Mouse (Mus musculus) brain, embryonic 18.5 days (tissue): ENCODE results near the gene Oscp1.

Experiments
- DNase-seq: peaks from one replicate; pipeline ENCODE4 v3.0.0-alpha.2; 2012; ENCODE audit warnings: low read depth, low spot score

Oscp1 gene

DNA sequence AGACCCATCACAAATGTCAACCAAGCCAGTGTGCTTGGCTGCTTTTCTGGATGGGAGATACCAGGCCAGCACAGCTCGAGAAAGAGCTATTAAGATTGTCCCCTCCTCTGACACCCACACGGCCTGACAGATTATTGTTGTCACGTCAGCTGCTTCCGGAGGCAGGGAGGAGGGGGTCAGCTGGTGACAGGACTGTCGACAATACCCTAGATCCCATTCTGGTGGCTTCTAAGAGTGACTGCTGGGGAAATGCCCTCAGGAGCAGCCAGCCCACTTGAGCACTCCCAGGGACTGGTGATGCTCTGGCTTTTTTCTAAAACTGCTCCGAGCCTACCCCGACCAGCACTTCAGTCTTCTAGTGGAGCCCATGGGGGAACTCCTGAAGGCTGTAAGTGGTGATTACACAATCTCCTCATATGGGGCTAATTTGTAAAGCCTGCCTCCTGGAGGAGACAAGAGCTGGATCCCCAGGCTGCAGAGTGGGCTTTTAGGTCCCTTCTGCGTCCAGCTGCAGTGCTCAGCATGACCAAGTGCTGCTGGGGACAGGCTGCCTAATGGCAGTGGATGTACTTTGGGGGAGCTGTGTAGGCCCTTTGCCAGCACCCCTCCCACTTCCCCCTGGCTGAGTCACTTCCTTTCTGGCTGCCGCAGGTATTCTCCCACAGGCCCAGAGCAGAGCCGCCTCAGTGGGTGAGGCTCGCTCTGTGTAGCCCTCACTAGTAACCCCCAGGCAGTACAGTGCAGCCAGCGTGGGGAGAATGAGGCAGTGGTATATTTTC lies 52.2 kb downstream of the Oscp1 start:
- no peak for DNase-seq

DNA sequence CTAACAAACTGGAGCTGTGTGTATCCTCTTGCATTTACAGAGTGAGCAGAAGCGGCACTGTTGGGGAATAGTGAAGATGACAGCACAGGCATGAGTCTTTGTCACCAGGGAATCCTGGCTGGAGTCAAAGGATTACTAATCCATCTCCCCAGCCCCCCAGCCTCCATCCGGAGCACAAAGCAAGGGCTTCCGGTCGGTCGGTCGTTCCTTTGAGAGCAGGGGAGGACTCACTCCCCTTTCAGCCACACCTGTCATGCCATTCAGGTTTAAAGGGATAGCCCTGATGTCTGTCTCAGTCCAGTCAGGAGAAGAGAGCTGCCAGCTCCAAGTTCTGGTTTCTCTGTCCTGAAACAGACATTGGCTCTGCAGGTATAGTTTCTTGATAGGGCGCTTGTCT lies 52.8 kb downstream of the Oscp1 start:
- DNase-seq, result no peak

DNA sequence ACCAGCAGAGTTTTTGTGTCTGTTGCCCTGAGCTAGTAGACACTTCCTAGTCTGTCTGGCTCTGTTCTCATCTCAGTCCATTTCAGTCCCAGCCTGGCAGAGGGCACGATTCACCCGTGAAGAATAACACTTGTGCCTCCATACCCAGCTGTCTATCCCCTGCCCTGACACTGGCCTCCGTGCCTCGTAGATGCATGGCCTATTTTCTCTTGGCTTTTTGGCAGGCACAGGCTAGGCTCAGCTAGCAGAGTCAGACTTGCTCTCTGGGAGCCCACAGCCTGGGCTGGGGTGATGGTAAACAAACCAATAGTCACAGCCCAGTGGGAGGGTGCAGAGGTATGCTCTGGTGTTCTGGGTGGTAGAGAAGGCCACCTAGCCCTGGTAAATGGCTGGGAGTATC lies 54.9 kb downstream of the Oscp1 start:
- no peak for DNase-seq

GRCm38 (mm10) chr4:126113943-126114342 lies 55.6 kb downstream of the Oscp1 start:
- DNase-seq, result no peak

- DNase-seq, result no peak
Observed at GRCm38 (mm10) chr4:126115411-126115810, 57.0 kb downstream of the Oscp1 start.

DNA sequence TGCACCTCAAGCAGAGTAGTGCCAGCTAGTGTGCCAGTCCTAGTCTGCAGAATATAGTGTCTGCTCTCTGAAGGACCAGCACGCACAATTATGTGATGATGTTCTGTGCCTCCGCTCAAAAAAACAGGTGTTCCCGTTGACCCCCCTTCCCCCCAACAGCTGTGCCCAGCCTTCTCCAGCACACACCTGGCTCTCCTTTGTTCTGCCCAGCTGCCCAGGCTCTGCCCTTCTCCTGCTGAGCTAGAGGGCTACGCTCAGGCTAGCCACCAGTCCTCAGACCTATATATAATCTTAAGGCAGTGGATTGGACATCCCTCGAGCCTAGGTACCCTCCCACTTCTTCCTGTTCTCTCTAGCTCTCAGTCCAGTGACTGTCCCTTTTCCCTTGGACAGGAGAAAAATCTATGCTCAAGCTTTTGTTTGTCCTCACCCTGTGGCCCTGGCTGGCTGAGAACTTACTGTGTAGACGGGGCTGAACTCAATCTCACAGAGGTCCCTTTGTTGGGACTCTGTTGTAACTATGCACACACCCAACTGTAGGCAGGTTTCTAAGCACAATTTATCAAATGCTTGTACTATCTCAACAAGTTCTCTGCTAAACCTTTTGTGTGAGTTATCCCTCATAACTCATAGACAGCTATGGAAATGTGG lies 57.6 kb downstream of the Oscp1 start:
- DNase-seq, result no peak

DNA sequence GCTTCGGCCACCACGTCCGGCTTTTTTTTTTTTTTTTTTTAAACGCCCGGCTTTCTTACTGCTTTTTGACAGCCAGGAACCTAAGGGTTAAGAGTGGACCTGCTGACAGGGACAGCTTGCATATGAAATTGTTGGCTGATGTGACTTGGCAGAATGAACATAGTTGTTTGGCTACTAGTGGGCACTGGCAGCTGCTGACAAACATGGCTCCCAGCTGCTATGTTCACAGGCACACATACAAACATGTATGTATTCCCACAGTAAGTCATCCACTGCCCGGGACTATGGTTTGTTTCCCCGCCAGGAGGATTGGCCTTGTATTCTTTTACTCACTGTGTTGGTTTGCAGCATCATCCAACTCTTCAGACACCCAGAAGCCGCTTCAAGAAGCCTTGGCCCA lies 58.8 kb downstream of the Oscp1 start:
- DNase-seq, result no peak

DNA sequence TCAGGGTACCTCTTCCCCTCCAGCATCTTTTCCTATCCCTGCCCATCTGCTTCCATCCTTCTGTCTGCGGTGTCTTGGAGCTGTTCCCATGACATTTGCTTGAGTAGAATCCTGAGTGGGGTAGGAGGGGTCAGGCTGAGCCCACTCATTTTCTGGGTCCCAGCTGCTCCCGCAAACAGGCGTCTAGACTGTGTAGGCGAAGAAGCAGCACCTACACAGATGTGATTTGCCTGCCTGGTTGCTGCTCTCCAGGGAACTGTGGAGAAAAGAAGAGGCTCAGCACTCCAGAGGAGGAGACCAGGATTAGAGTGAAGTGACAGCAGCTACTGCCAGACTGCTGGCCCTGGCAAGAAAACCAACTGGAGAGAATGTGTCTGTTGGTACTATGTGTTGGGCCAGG lies 60.3 kb downstream of the Oscp1 start:
- DNase-seq, result no peak

DNA sequence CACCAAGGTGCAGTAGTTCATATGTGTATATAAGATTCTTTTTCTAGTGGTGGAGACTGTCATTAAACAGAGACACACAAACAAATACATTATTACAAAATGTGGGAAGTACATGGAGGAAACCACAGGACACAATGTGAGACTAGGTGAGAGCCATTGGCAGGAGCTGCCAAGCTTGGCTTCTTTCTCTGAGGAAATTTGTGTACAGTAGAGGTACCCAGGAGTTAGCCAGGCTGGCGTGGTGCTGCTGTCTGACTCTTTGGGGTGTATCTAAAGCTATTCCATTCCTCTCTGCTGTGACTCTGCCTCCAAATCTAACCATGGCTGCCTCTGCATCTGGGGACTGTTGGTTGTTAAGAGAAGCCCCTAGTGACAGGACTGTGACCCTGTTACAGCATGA lies 60.7 kb downstream of the Oscp1 start:
- no peak for DNase-seq

- DNase-seq, result no peak
Observed at GRCm38 (mm10) chr4:126120052-126120451, 61.7 kb downstream of the Oscp1 start.

- no peak for DNase-seq
Observed at GRCm38 (mm10) chr4:126120506-126120905, 62.1 kb downstream of the Oscp1 start.

GRCm38 (mm10) chr4:126123309-126124040 lies 65.1 kb downstream of the Oscp1 start:
- DNase-seq, result no peak

- no peak for DNase-seq
Observed at GRCm38 (mm10) chr4:126130502-126130901, 72.1 kb downstream of the Oscp1 start.

- peak; percentile 55 for DNase-seq
Observed at GRCm38 (mm10) chr4:126131290-126132121, 73.1 kb downstream of the Oscp1 start.

DNA sequence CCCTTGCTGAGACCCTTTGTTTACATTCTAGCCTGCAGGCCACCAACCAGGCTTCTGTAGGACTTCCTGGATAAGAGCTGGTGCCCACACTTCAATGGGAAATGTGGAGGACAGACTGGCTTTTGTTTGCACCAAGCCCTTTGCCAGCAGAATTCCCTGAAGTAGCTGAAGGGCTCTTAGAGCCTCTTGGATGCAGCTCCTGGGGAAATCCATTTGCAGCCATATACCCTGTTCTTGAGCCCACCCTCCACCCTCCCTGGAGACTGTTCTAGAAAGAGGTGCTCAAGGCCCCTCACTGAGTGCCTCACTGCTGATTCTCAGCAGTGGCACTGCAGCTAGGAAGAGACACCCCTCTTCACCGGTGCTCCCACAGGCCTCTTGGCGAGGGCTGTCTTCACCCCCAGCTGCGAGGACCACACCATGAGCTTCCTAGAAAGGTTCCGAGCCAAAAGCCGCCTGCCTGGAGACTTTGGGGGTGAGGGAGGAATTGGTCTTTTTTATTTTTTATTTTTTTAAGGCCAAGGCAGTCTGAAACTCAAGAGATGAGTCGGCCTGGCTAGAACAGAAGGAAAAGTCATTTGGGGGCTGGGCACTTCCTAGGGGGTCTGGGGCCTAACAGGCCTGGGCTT lies 74.4 kb downstream of the Oscp1 start:
- DNase-seq, result no peak

- DNase-seq, result no peak
Observed at GRCm38 (mm10) chr4:126134236-126134635, 75.9 kb downstream of the Oscp1 start.

DNA sequence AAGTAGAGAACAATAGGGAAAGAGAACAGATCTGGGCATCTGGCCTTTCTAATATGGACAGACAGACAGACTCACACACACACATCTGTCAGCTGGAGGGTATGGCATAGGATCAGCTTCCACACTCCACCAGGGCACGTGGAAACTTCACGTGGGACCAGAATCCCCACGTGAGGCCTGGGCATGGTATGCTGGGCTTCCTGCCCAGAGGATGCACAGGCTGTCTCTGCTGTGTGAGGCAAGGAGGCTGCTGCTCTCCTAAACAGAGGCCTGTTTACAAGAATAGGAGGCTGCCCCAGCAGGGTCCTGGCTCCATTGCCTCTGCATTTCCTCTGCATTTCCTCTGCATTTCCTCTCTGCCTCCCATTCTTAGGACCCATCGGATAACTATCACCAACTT lies 76.3 kb downstream of the Oscp1 start:
- no peak for DNase-seq

DNA sequence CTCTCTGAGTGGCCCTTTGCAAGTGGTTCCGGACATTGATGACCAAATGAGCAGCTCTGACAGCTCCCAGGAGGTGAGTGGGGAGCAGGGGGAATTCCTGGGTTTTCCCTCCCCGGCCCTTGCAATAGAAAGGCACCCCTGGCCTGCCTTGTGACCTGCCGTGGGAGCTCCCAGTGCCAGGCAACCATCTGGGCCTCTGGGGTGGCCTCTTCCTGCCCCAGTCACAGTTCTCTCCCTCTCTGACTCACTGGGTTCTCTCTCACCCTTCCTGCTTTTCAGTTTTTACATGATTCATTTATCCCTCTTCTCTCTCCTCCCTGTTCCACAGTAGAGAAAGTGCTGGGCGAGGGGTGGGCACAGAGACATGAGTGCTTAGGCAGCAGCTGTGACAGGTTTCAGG lies 79.4 kb downstream of the Oscp1 start:
- DNase-seq, result no peak

DNA sequence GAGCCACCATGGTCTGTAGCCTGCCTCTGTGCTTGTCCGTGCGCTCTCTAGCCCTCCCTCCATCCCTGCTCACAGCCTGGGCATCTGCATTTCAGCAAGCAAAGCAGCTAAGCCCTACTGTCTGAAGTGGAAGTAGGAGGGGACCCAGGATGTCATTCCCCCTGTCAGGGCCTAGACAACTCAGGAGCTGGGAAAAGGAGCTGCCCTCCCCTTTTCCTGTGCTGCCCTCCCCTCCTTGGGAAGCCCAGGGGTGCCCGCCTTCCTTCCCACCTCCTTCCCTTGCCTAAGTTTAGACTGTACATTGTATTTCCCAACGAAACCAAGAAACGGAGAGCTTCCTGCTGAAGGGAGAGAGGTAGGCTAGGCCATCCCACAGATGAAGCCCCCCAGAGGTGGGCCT lies 82.7 kb downstream of the Oscp1 start:
- DNase-seq, result no peak
